Mouse (Mus musculus) embryonic facial prominence, embryonic 15.5 days (tissue): Measurements from ENCODE around the gene Gm11985. TPM values are rescaled to one million over a fixed set of nuclear protein-coding genes. Genes with fewer than 3 reads are reported as not detected.

Experiments used
- ATAC-seq: fragments of 200-750 bp; cut with Nextera tagmentation; 2 replicates; pipeline ENCODE4 v1.8.0; 2017; ENCODE audit warnings: low read depth, moderate TSS enrichment; ENCODE audit not compliant: insufficient number of reproducible peaks, low FRiP score, low TSS enrichment
- H3K27ac ChIP-seq: fragments of 300-500 bp; sonication (generic); replicated peaks from 2 replicates; pipeline ENCODE4 v1.5.1; 2015; ENCODE audit warnings: mild to moderate bottlenecking, inconsistent platforms
- H3K27me3 ChIP-seq: fragments of 300-500 bp; sonication (generic); 2 replicates; pipeline ENCODE4 v1.6.1; 2015; ENCODE audit warnings: inconsistent platforms
- H3K36me3 ChIP-seq: fragments of 300-500 bp; sonication (generic); 2 replicates; pipeline ENCODE4 v1.6.1; 2015; ENCODE audit warnings: mild to moderate bottlenecking, inconsistent platforms
- H3K4me1 ChIP-seq: fragments of 300-500 bp; sonication (generic); 2 replicates; pipeline ENCODE4 v1.6.1; 2015; ENCODE audit warnings: inconsistent platforms
- H3K4me2 ChIP-seq: fragments of 300-500 bp; sonication (generic); replicated peaks from 2 replicates; pipeline ENCODE4 v1.6.1; 2015; ENCODE audit warnings: mild to moderate bottlenecking, inconsistent platforms
- H3K4me3 ChIP-seq: fragments of 300-500 bp; sonication (generic); replicated peaks from 2 replicates; pipeline ENCODE4 v1.5.1; 2015; ENCODE audit warnings: mild to moderate bottlenecking, inconsistent platforms
- H3K9ac ChIP-seq: fragments of 300-500 bp; sonication (generic); 2 replicates; pipeline ENCODE4 v1.6.1; 2015; ENCODE audit warnings: inconsistent platforms
- H3K9me3 ChIP-seq: fragments of 300-500 bp; sonication (generic); replicated peaks from 2 replicates; pipeline ENCODE4 v1.6.1; 2016; ENCODE audit warnings: inconsistent platforms
- WGBS: fragments of 180-500 bp; shearing (Covaris S2); methylation state at CpG from one replicate; pipeline ENCODE4 v1.1.7; 2015; 5-methylcytosine and 5-hydroxymethylcytosine counted together
- polyA plus RNA-seq: library from polyadenylated mRNA; unstranded; fragments of >200 nt; fragmentation: Nextera tagmentation; extraction: Ambion mirVana; gene quantifications from 2 replicates; pipeline ENCODE4 v1.2.1, GENCODE M21; 2015

Gm11985 gene
- polyA plus RNA-seq: not detected in 2 replicates

DNA sequence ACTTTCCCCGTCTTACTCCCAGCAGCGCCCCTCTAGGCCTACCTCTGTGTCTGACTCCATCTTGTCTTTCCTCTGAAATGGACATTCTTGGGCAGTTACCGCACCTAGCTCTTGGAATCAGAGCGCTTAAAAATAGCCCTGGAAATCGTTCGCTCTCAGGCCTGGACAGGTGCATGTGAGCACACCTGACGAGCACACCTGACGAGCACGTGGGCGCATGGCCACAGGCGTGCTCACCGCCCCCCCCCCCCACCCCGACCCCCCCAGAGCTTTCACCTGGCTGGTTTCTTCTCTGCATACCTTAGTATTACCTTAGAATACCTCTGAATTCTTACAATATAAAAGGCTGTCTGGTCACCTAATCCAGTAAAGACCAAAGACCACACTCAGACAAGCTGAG, at the start of gene Gm11985:
Gm11985 (minus strand) TSS at position 101 of the 400 bp plus-strand sequence.
- 74% methylated on average over 13 of the region's 13 CpGs for WGBS

DNA sequence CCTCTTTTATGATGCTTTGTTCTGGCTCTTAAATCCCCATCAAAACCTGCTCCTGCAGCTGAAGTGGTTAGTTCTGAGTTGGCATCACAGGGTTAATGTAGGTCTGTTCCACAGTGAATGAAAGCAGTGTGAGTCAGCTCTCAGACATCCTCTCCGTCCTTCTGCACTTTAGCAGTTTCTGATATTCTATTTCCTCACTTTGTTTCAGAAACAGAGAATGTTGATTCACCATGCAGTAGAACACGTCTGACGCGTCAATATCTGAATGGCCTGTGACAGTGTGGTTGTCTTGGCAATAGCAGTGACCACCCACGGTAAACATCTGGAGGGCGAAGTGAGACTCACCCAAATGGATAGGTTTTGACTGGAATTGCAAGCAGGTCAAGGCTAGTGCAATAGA, 49.3 kb upstream of the Gm11985 start:
- no peaks in the 10 kb centered on the region for H3K36me3 ChIP-seq
- 0 out of 2 replicates have a peak, but pooled peaks cover 3% of the 10 kb centered on the region for H3K4me1 ChIP-seq
- no peak for ATAC-seq
- WGBS: 48% methylated on average over 6 of the region's 6 CpGs
- H3K9ac ChIP-seq: no peak overlapping the region
- no peak overlapping the region for H3K4me2 ChIP-seq
- H3K4me3 ChIP-seq: no peak overlapping the region
- H3K9me3 ChIP-seq: no peaks in the 10 kb centered on the region
- H3K27ac ChIP-seq: no peak overlapping the region
- H3K27me3 ChIP-seq: no peaks in the 10 kb centered on the region

More for the DNA sequence above, at the start of gene Gm11985:
- no peaks in the 10 kb centered on the region for H3K27me3 ChIP-seq
- no peak within 1 kb of the TSS for H3K4me2 ChIP-seq
- H3K4me3 ChIP-seq: no peak within 1 kb of the TSS
- peaks cover 3% of the 10 kb centered on the region; the same call in 1 of the 2 replicates for H3K4me1 ChIP-seq
- H3K36me3 ChIP-seq: no peaks in the 10 kb centered on the region
- no peak within 1 kb of the TSS for H3K9ac ChIP-seq
- H3K9me3 ChIP-seq: no peaks in the 10 kb centered on the region
- H3K27ac ChIP-seq: no peak within 1 kb of the TSS
- no peak for ATAC-seq

DNA sequence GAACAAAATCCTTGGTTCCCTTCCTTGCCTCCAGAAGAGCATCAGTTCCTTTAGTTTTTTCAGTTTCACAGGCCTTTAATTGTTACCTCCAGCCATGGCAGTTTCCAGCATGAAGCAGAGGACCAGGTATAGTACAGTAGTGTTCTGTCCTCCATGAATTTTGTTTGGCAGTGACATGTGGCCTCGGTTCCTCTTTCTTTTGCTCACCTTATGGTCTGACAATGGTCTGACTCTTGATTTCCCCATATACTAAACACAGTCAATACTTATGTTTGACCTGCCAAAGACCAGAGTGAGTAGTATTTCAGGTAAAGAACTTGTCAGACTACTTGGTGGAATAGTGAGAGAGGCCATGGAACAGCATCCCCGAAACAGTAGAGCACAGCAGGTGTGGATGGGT, 48.4 kb upstream of the Gm11985 start:
- Histone ChIP-seq H3K27ac (no peak overlapping the region), H3K4me1 (0 out of 2 replicates have a peak, but pooled peaks cover 3% of the 10 kb centered on the region), H3K9me3 (no peaks in the 10 kb centered on the region), H3K4me2 (no peak overlapping the region), H3K27me3 (no peaks in the 10 kb centered on the region), H3K36me3 (no peaks in the 10 kb centered on the region), H3K9ac (no peak overlapping the region), H3K4me3 (no peak overlapping the region)
- 94% methylated on average over 2 of the region's 2 CpGs for WGBS
- no peak for ATAC-seq

DNA sequence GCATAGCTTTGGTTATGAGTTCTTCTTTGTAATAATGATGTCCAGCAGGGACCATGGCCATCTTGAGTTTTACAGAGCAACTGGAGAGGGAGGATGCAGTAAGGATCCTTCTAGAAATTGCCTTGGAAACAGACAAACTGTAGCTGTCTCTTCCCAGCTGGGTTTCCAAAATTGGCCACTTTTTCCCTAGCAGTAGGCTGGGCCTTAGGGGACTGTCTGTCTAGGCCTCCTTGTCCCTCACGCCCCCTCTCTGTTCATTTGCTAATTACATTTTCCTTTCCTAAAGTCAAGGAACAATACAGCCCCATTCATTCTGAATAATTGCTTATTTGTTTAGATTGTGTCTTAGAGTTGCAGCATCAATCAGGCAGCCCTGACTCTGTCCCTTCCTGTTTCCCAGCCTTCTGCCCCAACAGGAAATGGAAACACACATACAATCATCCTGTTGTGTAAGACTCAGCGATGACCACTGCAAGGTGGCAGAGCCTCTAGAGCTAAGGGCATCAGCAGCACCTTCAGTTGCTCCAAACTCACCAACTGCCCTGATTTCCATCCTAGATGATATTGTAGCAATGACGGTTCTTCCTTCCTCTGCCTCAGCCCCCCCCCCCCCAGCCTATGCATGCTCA, 46.7 kb upstream of the Gm11985 start:
- Histone ChIP-seq H3K4me3 (no peak overlapping the region), H3K27me3 (no peaks in the 10 kb centered on the region), H3K36me3 (no peaks in the 10 kb centered on the region), H3K27ac (no peak overlapping the region), H3K9ac (no peak overlapping the region), H3K4me2 (no peak overlapping the region), H3K4me1 (0 out of 2 replicates have a peak, but pooled peaks cover 3% of the 10 kb centered on the region), H3K9me3 (no peaks in the 10 kb centered on the region)
- WGBS: 53% methylated on average over 3 of the region's 3 CpGs
- ATAC-seq: no peak

DNA sequence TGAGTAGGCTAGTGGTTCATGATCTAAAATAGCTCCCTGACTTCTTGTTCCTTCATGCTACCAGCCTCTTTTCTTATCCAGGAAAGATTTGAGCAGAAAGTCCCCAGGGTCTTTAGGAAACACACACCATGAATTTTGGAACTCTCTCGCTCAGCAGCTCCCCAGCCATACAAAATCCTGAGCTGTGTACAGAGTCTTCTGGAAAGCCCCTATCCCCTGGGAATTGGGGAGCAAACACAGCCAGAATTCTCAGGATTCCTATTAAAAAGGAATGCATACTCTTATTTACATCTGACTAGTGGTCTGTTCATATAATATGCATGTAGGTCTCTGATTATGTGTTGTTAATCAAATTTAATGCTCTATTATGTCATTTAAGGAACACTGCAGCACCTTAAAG, 46.1 kb upstream of the Gm11985 start:
- H3K4me3 ChIP-seq: no peak overlapping the region
- 42% methylated on average over 1 of the region's 1 CpGs for WGBS
- H3K9ac ChIP-seq: no peak overlapping the region
- no peak overlapping the region for H3K4me2 ChIP-seq
- no peaks in the 10 kb centered on the region for H3K36me3 ChIP-seq
- ATAC-seq: no peak
- no peaks in the 10 kb centered on the region for H3K27me3 ChIP-seq
- H3K9me3 ChIP-seq: no peaks in the 10 kb centered on the region
- no peak overlapping the region for H3K27ac ChIP-seq
- H3K4me1 ChIP-seq: 0 out of 2 replicates have a peak, but pooled peaks cover 3% of the 10 kb centered on the region

DNA sequence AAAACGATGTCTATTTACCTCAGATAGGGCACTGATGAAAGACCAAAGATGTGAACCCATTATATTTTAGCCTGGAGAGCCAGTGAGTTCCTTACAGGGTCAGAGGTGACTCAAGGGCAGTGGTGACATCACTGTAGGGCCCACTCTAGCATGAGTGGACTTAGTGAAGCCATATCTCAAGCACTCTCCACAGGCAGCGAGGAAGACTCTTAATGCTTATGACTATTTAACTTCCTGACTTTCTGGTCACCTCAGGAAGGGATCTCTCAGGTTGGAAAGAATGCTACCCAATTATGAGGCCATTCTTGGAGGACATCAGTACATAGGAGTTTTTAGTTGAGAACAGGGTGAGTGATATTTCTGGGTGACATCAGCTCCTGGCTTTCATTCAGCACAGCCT, 45.0 kb upstream of the Gm11985 start:
- no peaks in the 10 kb centered on the region for H3K36me3 ChIP-seq
- H3K9ac ChIP-seq: no peak overlapping the region
- H3K27ac ChIP-seq: no peak overlapping the region
- H3K4me1 ChIP-seq: 0 out of 2 replicates have a peak, but pooled peaks cover 3% of the 10 kb centered on the region
- ATAC-seq: no peak
- 84% methylated on average over 2 of the region's 2 CpGs for WGBS
- H3K9me3 ChIP-seq: no peaks in the 10 kb centered on the region
- H3K27me3 ChIP-seq: no peaks in the 10 kb centered on the region
- no peak overlapping the region for H3K4me3 ChIP-seq
- H3K4me2 ChIP-seq: no peak overlapping the region

DNA sequence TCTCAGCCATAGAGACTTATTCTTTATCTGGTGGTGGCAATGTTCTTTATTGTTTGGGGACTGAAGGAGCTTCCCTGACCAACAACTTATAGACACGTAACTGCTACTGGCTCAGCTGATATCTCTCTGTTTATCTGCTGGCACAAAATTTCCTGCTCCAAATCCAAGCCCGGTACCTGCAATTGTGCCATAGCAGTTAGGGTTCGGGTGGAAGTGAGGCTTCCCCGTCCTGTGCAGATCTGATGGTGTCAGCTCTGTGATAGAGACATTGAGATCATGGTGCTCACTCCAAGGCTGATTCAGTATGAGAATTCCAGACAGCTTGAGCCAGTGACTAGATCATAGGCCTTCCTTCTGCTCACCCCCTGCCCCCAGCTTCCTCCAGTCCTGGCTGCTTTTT, 43.6 kb upstream of the Gm11985 start:
- H3K27ac ChIP-seq: no peak overlapping the region
- H3K9me3 ChIP-seq: no peaks in the 10 kb centered on the region
- no peaks in the 10 kb centered on the region for H3K27me3 ChIP-seq
- H3K36me3 ChIP-seq: no peaks in the 10 kb centered on the region
- H3K4me1 ChIP-seq: peaks cover 4% of the 10 kb centered on the region; the same call in 1 of the 2 replicates
- H3K9ac ChIP-seq: no peak overlapping the region
- no peak overlapping the region for H3K4me2 ChIP-seq
- WGBS: 95% methylated on average over 4 of the region's 4 CpGs
- no peak for ATAC-seq
- no peak overlapping the region for H3K4me3 ChIP-seq

DNA sequence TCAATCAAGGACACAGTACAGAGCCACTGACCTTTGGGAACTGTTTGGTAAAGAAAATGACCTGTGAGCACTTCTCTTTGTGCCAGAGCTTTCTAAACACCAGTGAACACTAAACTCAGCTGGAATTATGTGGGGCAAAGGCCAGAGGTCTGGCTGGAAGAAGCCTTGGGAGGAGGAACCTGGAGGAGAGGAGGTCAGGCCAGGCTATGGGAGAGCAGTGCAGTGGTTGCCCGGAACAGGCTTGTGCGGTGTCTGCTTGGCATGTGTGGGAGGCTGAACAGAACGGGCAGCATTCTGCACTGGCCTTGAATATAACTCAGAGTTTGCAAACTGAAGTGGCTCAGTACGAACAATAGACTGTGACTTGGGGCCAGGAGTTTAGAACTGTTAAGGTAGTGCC, 41.6 kb upstream of the Gm11985 start:
- Histone ChIP-seq H3K27me3 (no peaks in the 10 kb centered on the region), H3K27ac (no peak overlapping the region), H3K36me3 (no peaks in the 10 kb centered on the region), H3K9me3 (no peaks in the 10 kb centered on the region), H3K4me2 (no peak overlapping the region), H3K9ac (no peak overlapping the region), H3K4me3 (no peak overlapping the region), H3K4me1 (peaks cover 15% of the 10 kb centered on the region)
- 83% methylated on average over 4 of the region's 4 CpGs for WGBS
- no peak for ATAC-seq

DNA sequence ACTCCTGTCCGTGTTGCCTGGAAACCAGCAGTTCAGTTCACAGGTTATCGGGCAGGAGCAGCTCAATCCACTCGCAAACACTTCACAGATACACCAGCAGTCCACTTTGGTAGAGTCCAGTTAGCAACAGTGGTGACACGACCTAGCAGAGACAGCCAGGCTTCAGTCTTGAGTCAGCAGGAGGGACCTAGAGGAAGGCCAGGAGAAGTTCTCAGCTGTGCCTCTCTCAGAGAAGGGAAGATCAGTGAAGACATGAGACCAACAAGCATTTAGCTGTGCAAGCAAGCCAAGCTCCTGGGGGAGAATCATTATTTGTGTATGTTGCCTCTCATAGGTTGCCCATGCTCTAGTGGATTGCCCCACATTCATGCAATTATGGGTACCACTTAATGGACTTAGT, 39.7 kb upstream of the Gm11985 start:
- Histone ChIP-seq H3K4me3 (no peak overlapping the region), H3K9ac (no peak overlapping the region), H3K36me3 (no peaks in the 10 kb centered on the region), H3K27ac (peak overlapping the region; percentile 24; the same call in 1 of the 2 replicates), H3K9me3 (no peaks in the 10 kb centered on the region), H3K27me3 (no peaks in the 10 kb centered on the region), H3K4me1 (peaks cover 13% of the 10 kb centered on the region), H3K4me2 (no peak overlapping the region)
- no peak for ATAC-seq
- 86% methylated on average over 4 of the region's 4 CpGs for WGBS

DNA sequence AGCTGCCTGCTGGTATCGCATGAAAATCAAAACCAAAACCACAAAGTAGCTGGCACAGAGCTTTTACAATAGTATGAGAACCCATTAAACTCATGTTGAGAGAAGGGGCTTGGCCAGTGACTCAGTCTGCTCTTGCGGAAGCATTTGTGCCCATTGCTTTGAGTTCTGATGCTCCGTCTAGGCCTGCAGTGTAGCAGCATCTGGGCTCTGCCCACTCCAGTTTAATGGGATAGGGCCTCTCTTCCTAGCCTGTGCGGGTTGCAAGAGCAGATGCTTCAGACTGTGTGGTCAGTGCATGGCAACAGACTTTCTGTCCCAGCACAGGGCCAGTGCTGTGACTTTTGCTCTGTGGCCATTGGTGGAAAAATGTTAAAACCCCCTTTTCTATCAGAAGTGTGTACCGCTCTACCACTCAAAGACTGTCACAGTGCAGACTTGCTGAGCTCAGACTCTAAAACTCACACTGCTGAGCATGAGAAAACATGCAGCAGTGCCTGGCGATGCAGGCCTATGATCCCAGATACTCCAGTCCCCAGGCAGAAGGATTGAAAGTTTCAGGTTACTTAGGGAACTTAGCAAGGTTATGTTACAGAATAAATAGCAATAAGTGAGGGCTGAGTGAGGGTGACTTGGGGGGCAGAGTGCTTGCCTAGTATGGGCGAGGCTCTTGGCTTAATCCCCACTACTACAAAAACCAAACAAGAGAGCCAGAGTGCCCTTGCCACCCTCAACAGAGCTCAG, 38.6 kb upstream of the Gm11985 start:
- H3K9me3 ChIP-seq: no peaks in the 10 kb centered on the region
- no peak overlapping the region for H3K4me3 ChIP-seq
- H3K4me2 ChIP-seq: no peak overlapping the region
- WGBS: 63% methylated on average over 7 of the region's 7 CpGs
- peak overlapping the region; percentile 68 for H3K27ac ChIP-seq
- H3K9ac ChIP-seq: no peak overlapping the region
- H3K27me3 ChIP-seq: no peaks in the 10 kb centered on the region
- no peaks in the 10 kb centered on the region for H3K36me3 ChIP-seq
- ATAC-seq: peak; percentile 59; the same call in 1 of the 2 replicates
- peaks cover 13% of the 10 kb centered on the region for H3K4me1 ChIP-seq

DNA sequence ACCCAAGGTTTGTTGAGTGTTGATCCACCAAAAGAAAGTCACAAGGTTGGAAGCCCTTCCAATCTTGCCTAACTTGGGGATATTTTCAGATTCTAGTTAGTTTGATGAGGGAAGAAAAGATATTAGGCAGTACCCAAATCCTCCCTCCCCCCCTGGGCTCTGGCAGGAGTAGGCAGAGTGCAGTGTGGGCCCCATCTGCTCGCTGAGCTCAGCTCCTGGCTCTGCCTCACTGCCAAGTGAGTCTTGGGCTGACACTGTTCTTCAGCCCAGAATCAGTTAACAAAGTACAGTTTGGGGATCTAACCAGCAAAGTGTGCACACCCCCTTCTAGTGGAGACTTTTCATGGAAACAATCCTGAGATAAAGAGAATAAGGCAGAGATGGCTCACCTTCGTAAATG, 37.8 kb upstream of the Gm11985 start:
- Histone ChIP-seq H3K27me3 (no peaks in the 10 kb centered on the region), H3K36me3 (no peaks in the 10 kb centered on the region), H3K4me2 (no peak overlapping the region), H3K4me3 (no peak overlapping the region), H3K9me3 (no peaks in the 10 kb centered on the region), H3K9ac (no peak overlapping the region), H3K4me1 (peaks cover 13% of the 10 kb centered on the region), H3K27ac (peak overlapping the region; percentile 68)
- no peak for ATAC-seq
- WGBS: 46% methylated on average over 2 of the region's 2 CpGs
